Mouse (Mus musculus): ENCODE measurements around the gene Ptger3.

DNA sequence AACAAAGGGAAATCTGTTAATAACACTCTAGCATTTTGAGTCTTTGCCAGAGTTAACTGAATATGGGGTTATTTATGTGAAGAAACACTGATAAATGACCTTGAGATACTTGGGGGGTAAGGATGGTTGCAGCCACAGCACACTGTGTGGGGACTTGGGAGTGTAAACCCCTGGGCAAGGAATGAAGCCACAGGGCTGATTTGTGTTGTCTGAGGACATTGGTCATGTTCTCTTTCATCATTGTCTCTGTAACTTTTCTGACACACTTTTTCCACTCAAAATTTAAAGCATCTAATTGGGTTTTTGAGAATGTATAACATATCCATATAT lies 38.7 kb downstream of the Ptger3 start:
- TF ChIP-seq CTCF (IDR thresholded peaks at IDR 0.05; ENCODE audit: insufficient read depth, low read depth, low read length) (no peak), POLR2A (IDR thresholded peaks at IDR 0.05; ENCODE audit: insufficient read depth, low read depth, low read length) (no peak)

Data from olfactory bulb, adult 2 months (tissue).